Mouse (Mus musculus) thymus, postnatal 36 days (tissue): ENCODE data around the gene Pdlim3.

ENCODE experiments used
- DNase-seq, 2 experiments: peaks; one replicate each; pipeline ENCODE4 v3.0.0; 2022; ENCODE audit warnings: mixed read lengths in 2 of 2

Pdlim3 gene

DNA sequence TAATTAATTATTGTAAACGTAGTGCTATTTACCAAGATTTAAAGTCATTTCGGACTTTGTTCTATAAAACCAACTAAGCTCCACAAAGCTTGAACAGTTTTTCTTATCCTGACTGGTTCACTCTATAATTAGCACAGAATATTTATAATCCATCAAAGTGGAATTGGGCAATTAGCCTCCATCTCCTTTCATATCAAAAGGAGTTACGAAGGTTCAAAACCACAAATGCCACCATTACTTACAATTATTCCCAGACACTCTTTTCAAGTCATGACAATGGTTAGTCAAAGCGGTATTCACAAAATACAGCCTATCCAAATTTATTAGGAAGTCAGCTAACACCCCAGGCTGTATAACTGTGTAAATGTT, 21.0 kb downstream of the Pdlim3 start:
- no peak for DNase-seq

DNA sequence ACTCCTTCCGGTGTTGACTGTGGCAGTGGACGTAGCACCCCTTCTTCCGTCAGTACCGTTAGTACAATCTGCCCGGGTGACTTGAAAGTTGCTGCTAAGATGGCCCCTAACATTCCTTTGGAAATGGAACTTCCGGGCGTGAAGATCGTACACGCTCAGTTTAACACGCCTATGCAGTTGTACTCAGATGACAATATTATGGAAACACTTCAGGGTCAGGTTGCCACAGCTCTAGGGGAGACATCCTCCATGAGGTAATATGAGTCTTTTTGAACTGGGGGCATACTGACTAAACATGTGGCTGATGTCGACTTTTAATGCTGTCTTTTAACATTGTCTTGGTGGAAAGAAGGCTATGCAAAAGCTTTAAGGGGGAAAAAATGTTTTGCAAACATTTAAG, 28.4 kb downstream of the Pdlim3 start:
- DNase-seq = no peak

DNA sequence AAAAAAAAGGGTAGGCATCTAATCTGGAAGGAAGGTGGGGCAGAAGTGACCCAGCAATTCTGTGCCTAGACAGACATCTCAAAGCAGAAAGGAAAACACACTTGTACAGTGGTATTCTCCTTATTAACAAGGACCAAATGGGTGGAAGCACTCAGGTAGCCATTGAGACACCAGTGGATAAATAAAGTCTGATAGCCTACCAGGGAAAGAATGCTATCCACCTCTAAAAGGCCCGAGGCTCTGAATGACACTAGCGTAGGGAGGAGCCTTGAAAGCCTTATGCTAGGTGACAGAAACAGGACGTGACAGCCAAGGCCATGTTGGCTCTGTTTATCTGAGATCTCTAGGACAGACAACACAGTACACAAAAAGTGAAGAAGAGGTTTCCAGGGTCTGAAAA, 31.2 kb downstream of the Pdlim3 start:
- no peak for DNase-seq

DNA sequence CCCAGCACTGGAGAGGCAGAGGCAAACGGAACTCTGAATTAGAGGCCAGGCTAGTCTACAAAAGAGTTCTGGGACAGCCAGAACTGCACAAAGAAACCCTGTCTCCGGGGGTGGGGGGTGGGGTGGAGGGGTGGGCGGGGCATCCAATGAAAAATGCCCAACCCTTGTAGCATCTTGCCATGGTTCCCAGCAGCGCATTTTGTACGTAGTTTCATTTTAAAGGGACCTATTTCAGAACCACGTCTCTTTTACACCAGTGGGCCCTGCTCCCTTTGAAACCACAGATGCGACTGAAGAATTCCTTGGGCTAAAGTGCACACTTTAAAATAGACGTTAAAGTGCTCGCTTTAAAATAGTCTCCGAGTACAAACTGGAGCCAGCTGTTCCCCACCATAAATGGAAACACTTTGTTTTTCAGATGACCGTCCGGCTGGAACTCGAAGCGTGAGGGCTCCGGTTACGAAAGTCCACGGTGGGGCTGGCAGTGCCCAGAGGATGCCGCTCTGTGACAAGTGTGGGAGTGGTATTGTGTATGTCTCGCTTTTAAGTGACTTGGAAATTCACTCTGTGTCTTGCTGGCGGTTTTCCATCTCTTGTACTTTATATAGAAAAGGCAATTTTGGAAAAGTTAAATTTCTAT, 31.9 kb downstream of the Pdlim3 start:
- no peak for DNase-seq

DNA sequence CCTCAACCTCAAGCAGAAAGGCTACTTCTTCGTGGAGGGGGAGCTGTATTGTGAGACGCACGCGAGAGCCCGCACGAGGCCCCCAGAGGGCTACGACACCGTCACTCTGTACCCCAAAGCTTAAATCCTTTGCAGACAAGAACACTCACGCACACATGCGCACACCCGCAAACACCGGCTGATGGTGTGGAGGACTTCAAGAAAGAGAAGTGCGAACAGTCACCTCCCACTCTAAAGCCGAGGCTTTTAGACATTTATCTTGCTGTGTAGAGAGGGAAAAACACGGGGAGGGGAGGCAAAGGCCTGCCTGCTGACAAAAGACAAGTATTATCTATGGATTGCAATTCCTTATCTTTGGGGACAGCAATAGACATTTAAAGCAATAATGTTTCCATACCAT, 33.6 kb downstream of the Pdlim3 start:
- DNase-seq = no peak

DNA sequence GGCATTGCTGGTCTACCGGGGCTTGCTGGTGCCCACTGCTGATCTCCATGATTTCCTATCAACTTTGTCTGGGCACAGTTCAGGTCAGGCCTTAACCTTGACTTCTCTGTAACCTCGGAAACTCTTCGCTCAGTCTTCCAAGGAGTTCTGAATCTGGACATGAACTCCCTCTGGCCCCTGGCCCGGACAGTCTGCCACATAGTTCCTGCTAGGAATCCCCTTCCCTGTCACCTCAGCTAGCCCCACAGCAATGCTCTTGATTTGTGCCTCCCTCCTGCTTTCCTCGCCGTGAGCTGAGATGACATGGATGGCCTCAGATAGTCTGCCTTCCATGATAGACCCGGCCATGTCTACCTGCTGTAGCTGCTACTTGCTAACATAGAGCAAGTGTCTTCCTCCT, 35.1 kb downstream of the Pdlim3 start:
- DNase-seq = no peak

DNA sequence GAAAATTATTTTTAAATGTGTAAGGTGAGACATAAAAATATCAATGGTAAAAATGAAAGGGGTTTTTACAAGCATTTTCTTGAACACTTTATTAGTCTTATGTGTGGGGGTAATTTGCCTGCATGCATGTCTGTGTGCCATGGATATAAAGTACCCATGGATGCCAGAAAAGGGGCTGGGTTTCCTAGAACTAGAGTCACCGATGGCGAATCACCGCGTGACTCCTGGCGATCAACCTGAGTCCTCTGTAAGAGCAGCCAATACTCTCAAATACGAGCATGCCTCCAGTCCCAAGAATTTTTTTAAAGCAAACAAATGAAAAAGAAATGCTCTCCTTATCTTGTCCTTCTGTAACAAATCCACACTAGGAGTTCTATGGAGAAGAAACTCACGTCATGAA, 36.9 kb downstream of the Pdlim3 start:
- no peak for DNase-seq

DNA sequence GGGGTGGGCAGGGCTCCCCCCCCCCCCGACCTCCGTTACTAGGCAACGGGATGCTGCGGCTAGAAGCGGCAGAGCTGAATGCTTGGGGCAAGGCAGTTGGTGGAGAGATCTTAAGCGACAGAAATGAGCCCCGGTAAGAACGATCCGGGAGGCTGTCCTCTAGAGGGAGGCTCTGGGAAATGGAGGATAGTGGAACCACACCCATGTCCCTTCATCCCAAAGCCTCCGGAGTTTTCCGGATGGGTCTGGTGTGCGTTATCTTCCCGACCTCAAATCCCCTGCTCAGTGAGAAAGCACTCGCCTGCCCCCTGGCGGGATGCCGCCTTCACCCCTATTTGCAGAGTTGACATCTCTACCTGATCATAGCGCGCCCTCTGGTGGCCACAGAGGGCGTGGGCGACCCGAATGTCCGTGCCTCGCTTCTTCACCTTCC, 49.3 kb downstream of the Pdlim3 start, which contains the start of gene Ccdc110:
Gene Ccdc110 (plus strand): TSS at position 38 of the 433 bp plus-strand sequence.
- peak; percentile 89 to 94 for DNase-seq

DNA sequence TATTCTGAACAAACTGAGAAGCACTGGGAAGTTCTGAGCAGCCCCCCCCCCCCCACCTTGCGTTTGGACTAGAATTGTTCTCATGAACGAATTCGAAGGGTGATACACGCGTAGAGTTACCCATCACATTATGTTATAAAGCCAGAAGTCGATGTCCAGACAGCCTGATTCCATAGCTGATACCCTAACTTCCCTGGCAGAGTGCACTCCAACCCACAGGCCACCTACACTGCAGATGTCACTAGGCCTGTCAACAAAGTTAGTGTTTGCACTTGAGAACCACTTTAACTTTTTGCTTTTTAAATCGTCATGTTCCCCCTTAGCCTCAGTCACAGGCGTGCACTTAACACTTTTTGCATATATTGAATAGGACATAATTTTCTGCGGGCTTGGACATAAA, 51.7 kb downstream of the Pdlim3 start:
- DNase-seq = no peak

DNA sequence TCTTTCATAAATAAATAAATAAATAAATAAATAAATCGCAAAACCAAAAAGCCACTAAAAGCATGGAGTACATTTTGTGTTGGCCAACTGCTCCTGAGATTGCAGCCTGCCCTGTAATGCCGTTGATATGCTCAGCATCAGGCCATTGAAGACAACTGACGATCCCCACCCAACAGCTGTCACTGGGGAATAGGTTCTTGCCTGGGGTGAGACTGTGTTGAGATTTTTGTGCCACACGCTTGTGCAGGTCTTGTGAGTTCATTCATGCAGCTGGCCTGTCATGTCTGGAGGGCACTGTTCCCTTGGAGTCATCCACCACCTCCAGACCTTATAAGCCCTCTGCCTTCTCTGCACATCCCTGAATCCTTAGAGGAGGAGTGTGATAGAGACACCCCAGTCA, 61.0 kb downstream of the Pdlim3 start:
- no peak for DNase-seq

DNA sequence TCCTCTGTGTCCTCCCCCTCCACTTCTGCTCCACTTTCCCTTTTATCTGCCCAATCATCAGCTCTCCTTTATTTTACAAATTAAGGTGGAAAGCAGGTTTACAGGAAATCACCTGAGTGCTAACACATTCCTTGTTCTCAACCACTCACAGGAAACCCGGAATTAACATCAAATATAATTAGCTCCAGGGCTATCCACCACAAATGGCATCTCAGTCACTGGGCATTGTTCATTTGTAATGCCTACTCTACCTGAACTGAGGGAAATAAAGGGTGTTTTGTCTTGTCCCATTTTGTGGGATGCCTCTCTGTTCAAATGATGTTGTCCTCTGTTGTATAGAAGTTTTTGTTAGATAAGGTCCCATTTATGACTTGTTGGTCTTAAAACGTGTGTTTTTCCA, 65.4 kb downstream of the Pdlim3 start:
- no peak for DNase-seq
